Mouse (Mus musculus) spleen, embryonic (tissue): Measurements from ENCODE around the gene Sipa1l2.

Source experiments
- CTCF ChIA-PET: fragments of 350-600 bp; sonication (Branson Sonifier 250); formaldehyde crosslinking; loops from one replicate; lab custom pipeline; 2022; lab: Charles Lee

The Sipa1l2 gene

GRCm38 (mm10) chr8:125482491-125483096 is 87.0 kb downstream of the Sipa1l2 start:
- CTCF ChIA-PET = no interaction called here

- CTCF ChIA-PET = no interaction called here
Measured at GRCm38 (mm10) chr8:125474876-125475275, 94.7 kb downstream of the Sipa1l2 start.

DNA sequence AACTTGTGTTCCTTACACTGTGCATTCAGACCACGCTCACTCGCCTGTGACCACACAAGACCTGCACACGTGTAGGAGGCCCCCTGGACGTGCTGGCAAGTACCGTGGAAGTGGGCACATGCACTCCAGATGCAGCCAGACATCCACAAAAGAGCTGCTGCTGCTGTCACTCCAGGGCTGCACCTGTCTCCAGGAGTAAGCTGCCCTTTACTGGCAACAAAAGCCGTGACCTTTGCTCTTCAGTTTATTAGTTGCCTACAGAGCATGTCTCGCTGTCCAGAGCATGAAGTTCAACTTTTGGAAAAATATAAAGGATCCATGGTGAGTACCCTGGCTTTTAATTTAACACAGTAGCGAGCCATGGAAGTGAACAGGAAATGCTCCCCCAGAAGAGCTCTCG is 98.2 kb downstream of the Sipa1l2 start:
- CTCF ChIA-PET = no interaction called here

DNA sequence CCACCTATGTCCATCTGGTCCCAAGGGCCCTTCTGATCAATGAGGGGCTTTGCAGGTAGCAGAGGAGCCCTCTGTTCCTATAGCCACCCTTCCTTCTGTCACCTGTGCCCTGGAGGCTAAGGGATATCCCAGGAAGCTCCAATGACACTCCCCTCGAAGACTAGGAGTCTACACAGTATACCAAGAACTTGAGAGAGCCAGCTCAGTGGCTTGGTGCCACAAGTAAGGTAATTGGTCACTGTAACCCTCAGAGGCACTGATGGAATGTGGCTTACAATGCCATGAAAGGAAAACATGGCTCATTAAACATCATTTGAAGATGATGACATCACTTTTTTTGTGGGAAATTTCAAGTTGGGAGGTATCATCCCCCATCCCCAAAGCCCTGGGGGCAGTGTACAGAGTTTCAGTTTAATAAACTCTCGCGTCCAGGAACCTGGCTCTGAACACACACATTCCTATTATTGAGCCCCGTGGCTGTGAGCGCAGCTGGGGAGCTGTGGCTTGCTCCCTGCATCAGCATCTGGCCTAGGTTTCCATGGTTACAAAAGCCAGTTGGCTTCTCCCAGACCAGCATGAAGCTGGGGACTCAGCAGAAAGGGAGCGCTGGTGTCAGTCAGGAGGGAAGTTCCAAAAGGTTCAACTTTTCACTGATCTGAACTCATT is 104.3 kb downstream of the Sipa1l2 start:
- CTCF ChIA-PET = no interaction called here

GRCm38 (mm10) chr8:125462901-125463300 is 106.7 kb downstream of the Sipa1l2 start:
- CTCF ChIA-PET = no interaction called here

- CTCF ChIA-PET = interaction anchor here (1.4 kb wide), 1 partner anchor 106 kb away, joined by 4 read pairs; no protein-coding TSS in a partner anchor
Measured at GRCm38 (mm10) chr8:125461504-125461903, 108.1 kb downstream of the Sipa1l2 start.

- CTCF ChIA-PET = no interaction called here
Measured at GRCm38 (mm10) chr8:125460602-125461001, 109.0 kb downstream of the Sipa1l2 start.

DNA sequence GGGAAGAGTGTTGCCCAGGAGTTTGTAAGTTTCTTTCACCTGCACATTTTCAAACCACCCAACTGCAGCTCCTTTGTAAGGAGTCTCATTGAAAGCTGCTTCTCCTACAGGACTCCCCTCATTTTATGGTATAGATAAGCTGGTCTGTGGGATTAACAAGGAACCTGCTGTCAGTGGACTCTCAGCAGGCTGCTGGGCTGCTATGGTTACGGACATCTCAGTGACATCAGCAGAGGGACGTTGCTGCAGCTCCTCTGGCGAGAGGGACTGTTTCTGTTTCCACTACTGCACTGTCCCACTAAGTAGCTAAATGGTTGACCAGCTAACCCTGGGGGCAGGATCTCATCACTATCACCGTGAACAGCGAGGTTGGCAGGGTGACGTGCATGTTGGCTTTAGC is 120.6 kb downstream of the Sipa1l2 start:
- CTCF ChIA-PET = no interaction called here

DNA sequence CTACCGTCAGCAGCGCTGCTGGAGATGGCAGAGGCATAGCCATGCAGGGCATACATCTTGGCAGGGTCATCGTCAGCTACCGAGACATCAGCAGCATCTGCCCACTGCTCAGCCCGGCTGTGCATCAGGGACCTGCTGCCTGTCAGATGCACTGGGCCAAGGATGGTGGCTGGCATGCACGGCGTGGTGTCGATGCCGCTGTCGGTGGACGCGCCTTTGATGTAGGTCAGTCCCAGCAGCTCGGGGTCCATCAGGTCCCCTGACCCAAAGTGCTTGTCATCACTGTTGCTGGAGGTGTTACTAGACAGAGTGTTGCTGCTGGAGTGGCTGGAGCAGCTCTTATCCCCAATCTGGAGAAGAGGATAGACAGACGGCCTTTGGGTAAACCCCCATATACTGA is 122.1 kb downstream of the Sipa1l2 start:
- CTCF ChIA-PET = no interaction called here

DNA sequence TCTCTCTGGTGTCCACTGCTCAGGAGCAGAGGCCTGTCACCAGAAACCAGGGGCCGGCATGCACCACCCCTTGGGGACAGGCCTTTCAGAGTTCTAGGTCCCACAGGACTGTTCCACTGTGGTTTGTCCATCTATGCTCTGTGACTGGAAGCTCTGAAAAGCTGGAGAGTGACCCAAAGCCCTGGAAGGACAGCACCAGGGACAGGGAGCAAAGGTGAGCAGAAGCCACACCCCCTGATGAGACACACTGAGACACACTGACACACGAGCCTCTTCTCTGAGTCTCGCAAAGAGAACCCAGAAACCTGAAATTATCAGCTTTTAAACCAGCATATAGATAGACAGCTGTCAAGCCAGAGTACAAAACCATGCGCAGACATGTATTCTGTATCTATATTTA is 123.4 kb downstream of the Sipa1l2 start:
- CTCF ChIA-PET = no interaction called here

DNA sequence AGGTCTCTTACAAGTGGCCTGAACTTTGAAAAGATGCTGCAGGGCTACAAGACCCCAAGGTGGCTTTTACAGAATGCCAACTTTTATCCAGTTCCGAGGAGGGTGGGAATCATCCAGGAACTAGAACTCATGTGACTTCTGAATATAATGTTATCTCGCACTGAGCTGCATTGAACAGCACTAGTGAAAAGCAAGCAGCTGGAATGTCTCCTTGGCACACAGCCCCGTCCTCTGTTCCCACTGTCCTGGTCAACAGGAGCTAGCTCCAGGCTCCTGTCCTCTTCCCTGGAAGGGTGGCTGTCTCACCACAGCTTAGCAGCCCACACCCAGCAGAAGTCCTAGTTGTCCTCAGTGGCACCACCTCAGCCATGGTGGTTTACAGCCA is 124.4 kb downstream of the Sipa1l2 start:
- CTCF ChIA-PET = no interaction called here

GRCm38 (mm10) chr8:125444457-125445224 is 125.0 kb downstream of the Sipa1l2 start:
- CTCF ChIA-PET = interaction anchor here (0.7 kb wide), 1 partner anchor 72 kb away, joined by 4 read pairs; no protein-coding TSS in a partner anchor

DNA sequence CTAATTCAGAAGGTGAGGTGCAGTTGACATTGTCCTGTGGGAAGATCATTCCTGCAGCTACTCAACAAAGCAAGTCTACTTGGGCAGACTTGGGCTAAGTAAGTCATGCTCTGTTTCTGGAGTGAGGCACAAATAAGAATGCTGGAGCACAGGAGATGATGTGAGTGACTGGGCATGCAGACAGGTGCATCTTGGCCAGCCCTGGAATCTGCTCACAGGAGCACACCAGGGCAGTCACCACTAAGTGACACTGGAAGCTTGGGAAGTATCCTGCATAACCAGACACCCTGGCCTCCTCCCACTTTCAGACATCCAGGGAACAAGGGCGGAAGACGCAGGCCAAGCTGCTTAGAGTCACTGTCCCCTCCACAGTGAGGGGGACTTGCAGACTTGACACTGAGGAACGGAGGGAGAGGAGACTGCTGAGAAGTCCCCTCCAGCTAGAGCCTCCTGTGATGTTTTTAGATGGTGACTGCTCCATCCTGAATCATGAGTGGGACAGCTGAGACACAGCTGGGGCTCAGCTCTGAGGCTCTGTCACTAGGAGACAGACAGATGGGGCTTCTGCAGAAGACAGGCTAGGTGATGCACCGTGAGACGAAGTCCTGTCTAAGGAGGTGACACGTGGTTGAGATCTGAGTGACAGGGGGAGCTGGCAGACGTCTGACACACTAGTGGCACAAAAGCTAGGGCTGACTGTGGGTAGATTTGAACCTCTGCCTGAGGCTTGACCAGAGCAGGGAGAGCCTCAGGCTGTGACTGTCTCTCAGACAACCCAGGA is 134.1 kb downstream of the Sipa1l2 start:
- CTCF ChIA-PET = interaction anchor here (0.7 kb wide), 1 partner anchor 126 kb away, joined by 3 read pairs; no protein-coding TSS in a partner anchor

- CTCF ChIA-PET = interaction anchor here (0.6 kb wide), 1 partner anchor 22 kb away, joined by 3 read pairs; no protein-coding TSS in a partner anchor
Measured at GRCm38 (mm10) chr8:125434151-125434550, 135.5 kb downstream of the Sipa1l2 start.

DNA sequence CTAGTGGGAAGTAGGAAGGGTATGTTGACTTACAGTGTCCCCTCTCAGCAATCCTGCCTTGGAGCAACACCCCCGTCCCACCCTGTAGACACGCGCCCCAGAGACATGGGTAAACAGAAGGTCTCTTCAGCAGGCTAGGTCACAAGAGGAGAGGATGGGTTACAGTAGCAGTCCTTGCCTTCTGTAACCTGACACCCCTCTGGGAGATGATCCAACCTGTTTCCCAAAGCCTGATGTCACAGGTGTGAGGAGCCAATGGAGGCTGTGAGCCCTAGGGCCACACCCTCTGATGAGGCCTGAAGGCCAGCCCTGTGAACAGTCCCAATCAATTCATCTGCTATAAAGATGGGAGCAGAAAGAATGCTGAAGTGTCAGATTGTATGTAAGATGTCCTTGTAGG is 138.3 kb downstream of the Sipa1l2 start:
- CTCF ChIA-PET = no interaction called here

DNA sequence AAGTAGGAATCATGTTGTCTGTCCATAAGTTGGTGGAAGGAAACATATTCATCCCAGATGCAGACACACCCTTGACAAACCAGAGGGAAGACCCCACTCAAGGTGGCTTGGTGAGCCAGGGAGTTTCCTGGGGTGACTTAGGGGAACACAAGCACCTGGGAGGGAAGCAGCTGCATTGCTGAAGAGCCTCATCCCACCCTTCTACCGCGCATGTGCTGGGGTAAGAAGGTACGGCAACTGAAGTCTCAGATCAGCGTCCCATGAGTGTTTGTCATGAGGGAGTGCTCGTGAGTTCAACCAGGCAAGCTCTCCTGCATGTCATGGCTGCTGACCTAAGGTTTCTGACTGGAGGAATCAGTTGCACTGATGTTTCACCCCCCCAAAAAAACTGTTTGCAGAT is 138.8 kb downstream of the Sipa1l2 start:
- CTCF ChIA-PET = no interaction called here

DNA sequence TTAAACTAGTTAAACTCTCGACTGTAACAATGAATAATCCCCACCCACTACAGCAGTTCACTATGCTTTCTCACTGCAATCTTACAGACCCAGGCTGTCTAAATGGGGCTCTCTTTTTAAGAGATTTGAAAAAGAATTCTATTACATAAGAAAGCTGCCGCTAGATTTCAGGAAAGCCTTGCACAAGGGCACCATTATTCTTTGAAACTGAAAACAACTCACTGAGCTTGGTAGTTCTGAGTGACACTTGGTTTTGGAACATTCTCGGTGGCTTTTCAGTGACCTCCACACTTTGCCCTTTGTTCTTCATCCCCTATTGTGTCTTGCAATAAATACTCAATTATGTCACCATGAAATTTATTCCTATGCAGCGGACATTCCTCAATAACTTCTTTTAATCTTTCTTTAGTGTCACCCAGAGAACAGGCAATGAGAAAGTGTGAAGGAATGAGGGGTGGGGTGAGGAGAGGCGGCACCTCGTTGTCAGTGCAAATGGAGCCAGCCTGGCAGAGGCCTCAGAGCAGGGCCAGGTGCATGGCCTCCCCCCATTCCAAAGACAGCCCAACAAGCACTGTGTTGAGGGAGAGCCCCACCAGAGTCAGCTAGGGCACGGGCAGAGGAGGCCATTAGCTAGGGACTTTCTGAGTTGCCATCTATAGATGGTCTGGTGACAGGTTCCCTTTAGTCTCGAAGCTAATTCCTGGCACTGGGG is 140.5 kb downstream of the Sipa1l2 start:
- CTCF ChIA-PET = no interaction called here

GRCm38 (mm10) chr8:125423861-125424260 is 145.7 kb downstream of the Sipa1l2 start:
- CTCF ChIA-PET = no interaction called here

GRCm38 (mm10) chr8:125419202-125419830 is 150.3 kb downstream of the Sipa1l2 start:
- CTCF ChIA-PET = no interaction called here

DNA sequence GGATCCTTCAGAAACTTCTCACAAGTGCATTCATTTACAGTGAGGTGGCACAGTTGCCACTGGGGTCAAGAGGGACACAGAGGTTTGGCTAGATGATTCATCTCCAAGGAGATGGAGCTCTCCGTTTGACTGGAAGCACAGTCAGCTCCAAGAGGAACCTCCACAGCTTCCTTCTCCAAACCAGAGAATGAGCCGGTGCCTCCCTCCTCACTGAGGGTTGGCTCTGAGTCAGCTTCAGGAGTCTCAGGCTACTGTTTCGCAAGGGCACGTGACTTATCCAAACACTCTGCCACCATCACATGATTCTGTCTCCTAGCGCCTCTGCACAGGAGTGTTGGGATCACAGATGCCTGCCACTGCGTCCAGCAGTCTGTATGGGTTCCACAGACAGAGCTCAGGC is 153.5 kb downstream of the Sipa1l2 start:
- CTCF ChIA-PET = no interaction called here

DNA sequence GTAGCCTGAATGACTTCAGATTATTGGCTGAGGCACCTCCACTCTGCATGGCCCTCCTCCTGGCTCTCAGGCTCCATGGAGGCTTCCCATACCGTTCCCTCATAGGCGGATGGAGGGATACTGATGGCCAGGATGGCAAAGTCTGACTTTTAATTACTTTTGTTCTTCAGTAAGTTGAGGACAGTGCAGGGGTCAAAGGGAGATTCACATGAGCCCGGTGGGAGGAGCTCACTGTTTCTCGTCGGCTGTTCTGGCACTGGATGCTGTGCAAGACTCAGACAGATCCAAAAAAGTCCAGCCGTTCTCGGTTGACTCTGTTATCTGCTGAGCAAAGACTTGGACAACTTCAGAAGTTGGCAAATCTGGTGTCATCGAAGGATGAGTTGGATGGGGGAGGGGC is 155.0 kb downstream of the Sipa1l2 start:
- CTCF ChIA-PET = no interaction called here
